Mouse (Mus musculus) spleen, adult 2 months (tissue): ENCODE data around the gene Tmco1. TPM values are rescaled to one million over a fixed set of nuclear protein-coding genes. Genes with fewer than 3 reads are reported as not detected.

ENCODE experiments used
- DNase-seq, 2 experiments: peaks; one replicate each; pipeline versions ENCODE4 v3.0.0 to v3.0.0-alpha.2; 2012 to 2021; ENCODE audit warnings: low spot score in 2 of 2, low read depth in 1 of 2
- H3K27ac ChIP-seq: fragments of 200-500 bp; 2 replicates; pipeline ENCODE4 v1.5.1; 2012; ENCODE audit warnings: low read length, inconsistent platforms; ENCODE audit not compliant: insufficient read depth
- H3K27me3 ChIP-seq: fragments of 200-500 bp; 2 replicates; pipeline ENCODE4 v1.6.1; 2012; ENCODE audit warnings: mild to moderate bottlenecking, moderate library complexity, low read length, inconsistent platforms; ENCODE audit not compliant: control insufficient read depth, insufficient read depth
- H3K36me3 ChIP-seq: fragments of 200-500 bp; 2 replicates; pipeline ENCODE4 v1.6.1; 2012; ENCODE audit warnings: mild to moderate bottlenecking, low read length, inconsistent platforms; ENCODE audit not compliant: control insufficient read depth, insufficient read depth
- H3K4me1 ChIP-seq: fragments of 200-500 bp; 2 replicates; pipeline ENCODE4 v1.6.1; 2011; ENCODE audit warnings: inconsistent platforms; ENCODE audit not compliant: control insufficient read depth, insufficient read depth, insufficient read length
- H3K4me3 ChIP-seq: fragments of 200-500 bp; 2 replicates; pipeline ENCODE4 v1.5.1; 2011; ENCODE audit warnings: mild to moderate bottlenecking, inconsistent platforms; ENCODE audit not compliant: insufficient read depth, insufficient read length; ENCODE audit errors: extremely low read depth
- CTCF ChIP-seq: fragments of 200-500 bp; IDR thresholded peaks from 2 replicates; pipeline ENCODE4 v1.5.1; 2011; ENCODE audit warnings: mild to moderate bottlenecking, inconsistent platforms; ENCODE audit not compliant: insufficient read depth, insufficient read length, insufficient replicate concordance; ENCODE audit errors: extremely low read depth
- POLR2A ChIP-seq: fragments of 200-500 bp; IDR thresholded peaks from 2 replicates; pipeline ENCODE4 v1.6.1; 2011; ENCODE audit warnings: low read depth, low read length, inconsistent platforms
- WGBS: fragments of 180-500 bp; shearing (Covaris S2); methylation state at CpG from one replicate; pipeline ENCODE4 v1.1.7; 2018; 5-methylcytosine and 5-hydroxymethylcytosine counted together
- polyA plus RNA-seq: library from polyadenylated mRNA; depleted of rRNA; stranded (reverse); fragments of >200 nt; gene quantifications from 2 replicates; pipeline ENCODE4 v1.2.3, GENCODE M21; 2012; rRNA removed

Tmco1 gene
- polyA plus RNA-seq, 1 experiment = 17.5 TPM

DNA sequence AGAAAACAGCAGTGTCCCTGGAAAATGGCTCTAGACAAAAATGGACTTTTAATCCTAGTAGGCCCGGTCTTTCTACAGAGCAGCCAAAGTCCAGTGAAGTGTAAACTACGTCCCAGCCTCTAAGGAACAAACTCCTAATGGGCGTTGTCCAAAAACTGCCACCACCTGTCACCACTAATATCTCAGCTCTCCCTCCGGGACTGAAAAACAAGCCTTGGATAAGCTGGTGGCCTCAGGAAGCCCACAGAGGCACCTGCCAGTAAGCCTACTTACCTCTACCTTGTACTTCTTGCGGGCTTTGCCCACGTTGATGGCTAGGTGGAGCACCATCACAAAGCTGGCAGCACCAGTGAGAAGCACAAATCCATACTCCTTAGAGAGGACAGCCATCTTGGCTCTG is 69.8 kb downstream of the Tmco1 start:
- Histone ChIP-seq H3K36me3 (no peaks in the 10 kb centered on the region), H3K4me1 (no peaks in the 10 kb centered on the region; the same call in 1 of the 2 replicates), H3K27ac (no peak overlapping the region), H3K27me3 (no peaks in the 10 kb centered on the region), H3K4me3 (no peak overlapping the region)
- TF ChIP-seq POLR2A (no peak), CTCF (no peak)
- no peak for DNase-seq
- 92% methylated on average over 6 of the region's 6 CpGs for WGBS

DNA sequence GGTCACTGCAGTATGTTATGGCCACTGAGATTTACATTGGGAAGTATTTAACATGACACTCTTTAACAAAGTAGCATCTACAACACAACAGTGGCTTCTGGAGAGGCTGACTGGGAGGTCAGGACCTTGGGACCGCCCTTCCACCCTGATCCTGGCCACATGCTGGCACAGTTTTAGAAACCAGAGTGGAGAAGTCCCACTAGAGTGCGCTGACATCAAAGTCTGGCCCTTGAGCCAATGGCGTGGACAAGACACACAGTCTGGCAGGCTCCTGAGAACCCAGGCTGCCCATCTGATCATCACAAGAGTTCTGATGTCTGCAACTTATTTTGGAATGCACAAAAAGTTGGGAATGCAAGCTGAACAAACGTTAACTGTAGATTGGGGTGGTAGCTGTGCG is 71.6 kb downstream of the Tmco1 start:
- no peak overlapping the region for H3K4me3 ChIP-seq

GRCm38 (mm10) chr1:167380223-167380622 is 72.0 kb downstream of the Tmco1 start:
- no peaks in the 10 kb centered on the region for H3K4me1 ChIP-seq
- no peaks in the 10 kb centered on the region for H3K27me3 ChIP-seq
- no peak overlapping the region for H3K27ac ChIP-seq
- TF ChIP-seq POLR2A (no peak), CTCF (no peak)
- DNase-seq = no peak
- 100% methylated on average over 2 of the region's 2 CpGs for WGBS
- no peaks in the 10 kb centered on the region for H3K36me3 ChIP-seq
- no peak overlapping the region for H3K4me3 ChIP-seq

More for the DNA sequence above, 71.6 kb downstream of the Tmco1 start:
- WGBS = 92% methylated on average over 5 of the region's 5 CpGs
- H3K27ac ChIP-seq = no peak overlapping the region
- H3K4me1 ChIP-seq = no peaks in the 10 kb centered on the region; the same call in 1 of the 2 replicates
- DNase-seq = no peak
- TF ChIP-seq POLR2A = no peak
- TF ChIP-seq CTCF = no peak
- no peaks in the 10 kb centered on the region for H3K36me3 ChIP-seq
- no peaks in the 10 kb centered on the region for H3K27me3 ChIP-seq

DNA sequence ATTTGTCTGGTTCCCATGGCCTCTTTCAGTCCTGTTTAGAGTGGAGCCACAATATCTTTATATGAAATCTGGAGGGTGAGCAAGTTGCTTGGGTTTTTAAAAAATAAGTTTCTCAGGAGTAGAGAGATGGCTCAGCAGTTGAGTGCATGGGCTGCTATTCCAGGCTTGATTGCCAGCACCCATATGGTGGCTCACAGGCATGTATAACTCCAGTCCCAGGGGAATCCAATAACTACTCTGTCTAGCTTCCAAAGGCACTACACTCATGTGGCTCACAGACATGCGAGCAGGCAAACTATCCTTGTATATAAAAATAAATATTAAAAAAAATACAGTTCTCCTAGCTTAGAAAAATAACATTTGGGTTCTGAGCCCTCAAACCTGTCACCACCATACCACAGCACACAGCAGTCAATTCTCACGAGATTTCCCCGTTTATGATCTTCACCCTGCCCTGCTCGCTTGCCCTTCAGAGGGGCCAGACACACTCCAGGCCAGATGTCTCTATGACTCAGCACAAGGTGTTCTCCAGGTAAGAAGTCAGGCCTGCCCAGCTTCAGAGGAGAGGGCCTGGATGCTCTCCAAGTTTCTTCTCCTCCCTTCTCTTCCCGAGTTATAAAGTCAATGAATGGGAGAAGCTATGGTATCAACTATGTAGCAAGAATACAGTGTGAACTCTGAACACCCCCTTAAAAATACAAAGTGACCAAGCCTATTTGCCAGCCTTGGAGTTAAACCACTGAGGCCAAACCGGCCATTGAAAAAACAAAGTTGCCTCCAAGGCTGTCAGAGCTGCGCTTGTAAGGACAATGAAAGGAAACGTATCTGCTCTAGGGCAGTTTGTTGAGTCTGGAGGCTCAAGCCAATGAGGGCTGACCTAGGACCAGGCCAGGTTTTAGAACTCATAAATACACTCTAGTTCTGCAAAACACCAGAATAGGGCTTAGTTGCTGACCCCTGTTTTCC is 73.2 kb downstream of the Tmco1 start:
- no peak for DNase-seq
- Histone ChIP-seq H3K36me3 (no peaks in the 10 kb centered on the region), H3K4me1 (no peaks in the 10 kb centered on the region), H3K27ac (no peak overlapping the region), H3K4me3 (no peak overlapping the region), H3K27me3 (no peaks in the 10 kb centered on the region)
- TF ChIP-seq CTCF (no peak), POLR2A (no peak)
- 84% methylated on average over 8 of the region's 8 CpGs for WGBS

- Histone ChIP-seq H3K4me1 (no peaks in the 10 kb centered on the region), H3K4me3 (no peak overlapping the region), H3K27ac (no peak overlapping the region), H3K27me3 (no peaks in the 10 kb centered on the region), H3K36me3 (no peaks in the 10 kb centered on the region)
- no peak for TF ChIP-seq CTCF
- no peak for TF ChIP-seq POLR2A
- WGBS = 80% methylated on average over 7 of the region's 7 CpGs
- DNase-seq = no peak
These were observed 74.1 kb downstream of the Tmco1 start for GRCm38 (mm10) chr1:167382316-167382715.

DNA sequence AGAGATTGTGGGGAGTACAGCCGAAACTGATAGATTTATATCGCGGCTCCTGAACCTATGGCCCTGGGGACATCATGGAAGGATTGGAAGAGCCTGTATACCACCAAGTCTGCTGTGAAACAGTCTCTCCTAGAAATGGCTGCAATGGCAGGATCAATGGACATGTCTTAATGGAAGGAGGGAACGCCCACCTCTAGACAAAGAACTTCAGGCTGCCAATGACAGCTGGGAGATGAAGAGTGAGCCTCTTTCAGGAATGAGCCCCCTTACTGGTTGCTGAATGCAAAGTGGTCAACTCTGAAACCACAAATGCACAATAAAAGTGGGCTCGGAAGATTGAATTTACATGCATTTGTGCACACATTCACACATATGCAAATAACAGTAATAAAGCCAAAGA is 74.6 kb downstream of the Tmco1 start:
- Histone ChIP-seq H3K27me3 (no peaks in the 10 kb centered on the region), H3K27ac (no peak overlapping the region)
- no peak for DNase-seq

GRCm38 (mm10) chr1:167383178-167383577 is 75.0 kb downstream of the Tmco1 start:
- WGBS = 95% methylated on average over 5 of the region's 5 CpGs
- DNase-seq = no peak
- Histone ChIP-seq H3K27ac (no peak overlapping the region), H3K4me3 (no peak overlapping the region), H3K27me3 (no peaks in the 10 kb centered on the region), H3K36me3 (no peaks in the 10 kb centered on the region), H3K4me1 (no peaks in the 10 kb centered on the region)
- TF ChIP-seq POLR2A (no peak), CTCF (no peak)

More for the DNA sequence above, 74.6 kb downstream of the Tmco1 start:
- Histone ChIP-seq H3K4me3 (no peak overlapping the region), H3K4me1 (no peaks in the 10 kb centered on the region), H3K36me3 (no peaks in the 10 kb centered on the region)
- 82% methylated on average over 5 of the region's 5 CpGs for WGBS
- TF ChIP-seq CTCF (no peak), POLR2A (no peak)

Other genes with a start within 250 kb of the Tmco1 start
- gene Uck2, start 23.1 kb upstream of the Tmco1 start, polyA plus RNA-seq = 15.1 and 20.1 TPM in 2 replicates
- 14.6 and 16.6 TPM in 2 replicates for gene Aldh9a1, start 41.6 kb downstream of the Tmco1 start, polyA plus RNA-seq
- gene Mgst3, start 85.5 kb downstream of the Tmco1 start, polyA plus RNA-seq = 60.2 and 83.2 TPM in 2 replicates
- not detected in 2 replicates for gene Lrrc52, start 158.4 kb downstream of the Tmco1 start, polyA plus RNA-seq